Mouse (Mus musculus): ENCODE data around the gene Vstm5. TPM values are rescaled to one million over a fixed set of nuclear protein-coding genes. Genes with fewer than 3 reads are reported as not detected.

Vstm5 gene
- total and polyA plus RNA-seq, 2 experiments: 0.09 to 0.24 TPM

- WGBS: 76% methylated on average over 7 of the region's 7 CpGs
- no peak overlapping the region for H3K27ac ChIP-seq (replicated peaks; ENCODE audit: insufficient read depth, low read depth, low read length)
- no peak for DNase-seq (ENCODE audit: extremely low read depth, low read depth, low spot score)
These were observed 13.4 kb downstream of the Vstm5 start for GRCm38 (mm10) chr9:15252196-15252595.

GRCm38 (mm10) chr9:15254501-15254900, 15.7 kb downstream of the Vstm5 start:
- 77% methylated on average over 7 of the region's 7 CpGs for WGBS
- H3K27ac ChIP-seq (replicated peaks; ENCODE audit: insufficient read depth, low read depth, low read length): no peak overlapping the region
- DNase-seq (ENCODE audit: extremely low read depth, low read depth, low spot score): no peak
- H3K79me2 ChIP-seq (ENCODE audit: control insufficient read depth, insufficient read depth, low read length): no peaks in the 10 kb centered on the region
- H3K27me3 ChIP-seq (ENCODE audit: control insufficient read depth, insufficient read depth, low read length): no peaks in the 10 kb centered on the region
- H3K9ac ChIP-seq (ENCODE audit: low read depth, low read length): no peak overlapping the region
- no peaks in the 10 kb centered on the region for H3K4me1 ChIP-seq (ENCODE audit: control insufficient read depth, insufficient read depth, low read length)
- H3K4me3 ChIP-seq (ENCODE audit: insufficient read depth, low read depth, low read length): no peak overlapping the region
- no peaks in the 10 kb centered on the region for H3K36me3 ChIP-seq (ENCODE audit: control insufficient read depth, insufficient read depth, low read length)
- no peak for TF ChIP-seq POLR2A (IDR thresholded peaks at IDR 0.05; ENCODE audit: extremely low read depth, insufficient read depth, low read length)
- no peak for TF ChIP-seq CTCF (IDR thresholded peaks at IDR 0.05; ENCODE audit: low read depth, low read length)

More at GRCm38 (mm10) chr9:15252196-15252595, 13.4 kb downstream of the Vstm5 start:
- Histone ChIP-seq H3K4me3 (ENCODE audit: insufficient read depth, low read depth, low read length) (no peak overlapping the region), H3K79me2 (ENCODE audit: control insufficient read depth, insufficient read depth, low read length) (no peaks in the 10 kb centered on the region), H3K36me3 (ENCODE audit: control insufficient read depth, insufficient read depth, low read length) (no peaks in the 10 kb centered on the region), H3K27me3 (ENCODE audit: control insufficient read depth, insufficient read depth, low read length) (no peaks in the 10 kb centered on the region), H3K9ac (ENCODE audit: low read depth, low read length) (no peak overlapping the region), H3K4me1 (ENCODE audit: control insufficient read depth, insufficient read depth, low read length) (no peaks in the 10 kb centered on the region)
- TF ChIP-seq CTCF (IDR thresholded peaks at IDR 0.05; ENCODE audit: low read depth, low read length) (no peak), POLR2A (IDR thresholded peaks at IDR 0.05; ENCODE audit: extremely low read depth, insufficient read depth, low read length) (no peak)

DNA sequence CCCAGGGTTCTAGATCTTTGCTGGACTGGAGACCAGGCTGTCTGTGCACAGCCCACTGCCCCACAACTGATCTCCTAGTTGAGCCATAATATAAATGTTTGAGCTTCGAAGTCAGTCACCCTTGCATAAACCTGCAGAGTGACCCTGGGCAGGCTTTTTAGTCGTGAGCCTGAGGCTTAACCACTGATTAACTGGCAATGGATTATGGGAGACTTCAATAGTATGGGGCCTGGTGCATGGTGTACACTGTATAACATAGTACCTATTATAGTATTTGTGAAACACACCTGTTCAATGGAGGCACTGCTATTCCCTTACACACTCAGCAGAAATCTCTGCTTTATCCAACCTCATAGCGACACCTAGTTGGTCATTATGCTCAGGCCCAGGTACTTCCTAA, 17.4 kb downstream of the Vstm5 start:
- no peaks in the 10 kb centered on the region for H3K4me1 ChIP-seq (ENCODE audit: control insufficient read depth, insufficient read depth, low read length)
- no peak for TF ChIP-seq POLR2A (IDR thresholded peaks at IDR 0.05; ENCODE audit: extremely low read depth, insufficient read depth, low read length)
- no peak for TF ChIP-seq CTCF (IDR thresholded peaks at IDR 0.05; ENCODE audit: low read depth, low read length)
- no peak for DNase-seq (ENCODE audit: extremely low read depth, low read depth, low spot score)
- no peaks in the 10 kb centered on the region for H3K27me3 ChIP-seq (ENCODE audit: control insufficient read depth, insufficient read depth, low read length)
- H3K27ac ChIP-seq (replicated peaks; ENCODE audit: insufficient read depth, low read depth, low read length): no peak overlapping the region
- H3K79me2 ChIP-seq (ENCODE audit: control insufficient read depth, insufficient read depth, low read length): no peaks in the 10 kb centered on the region
- H3K36me3 ChIP-seq (ENCODE audit: control insufficient read depth, insufficient read depth, low read length): peaks cover 3% of the 10 kb centered on the region; the same call in 1 of the 2 replicates
- H3K9ac ChIP-seq (ENCODE audit: low read depth, low read length): no peak overlapping the region
- WGBS: 65% methylated on average over 3 of the region's 3 CpGs
- H3K4me3 ChIP-seq (ENCODE audit: insufficient read depth, low read depth, low read length): no peak overlapping the region

DNA sequence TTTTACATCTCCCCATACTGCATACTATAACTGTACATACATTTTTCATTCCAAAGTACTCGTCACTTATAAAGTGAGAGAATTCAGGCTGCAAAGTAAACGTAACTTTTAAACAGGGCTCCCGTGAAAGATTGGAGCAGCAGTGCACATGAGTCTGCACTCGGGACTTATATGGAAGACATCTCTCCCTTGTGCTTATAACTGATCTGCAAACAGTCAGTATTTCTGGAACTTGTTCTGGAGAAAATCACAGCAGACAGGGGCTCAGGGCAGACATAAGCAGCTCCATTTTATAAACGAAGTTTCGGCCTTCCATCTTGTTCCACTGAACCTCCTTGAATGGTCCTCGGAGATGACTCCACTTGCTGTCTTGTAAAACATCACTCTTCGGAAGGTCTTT, 23.1 kb downstream of the Vstm5 start:
- Histone ChIP-seq H3K27me3 (ENCODE audit: control insufficient read depth, insufficient read depth, low read length) (no peaks in the 10 kb centered on the region), H3K4me1 (ENCODE audit: control insufficient read depth, insufficient read depth, low read length) (no peaks in the 10 kb centered on the region), H3K4me3 (ENCODE audit: insufficient read depth, low read depth, low read length) (no peak overlapping the region), H3K9ac (ENCODE audit: low read depth, low read length) (no peak overlapping the region), H3K27ac (replicated peaks; ENCODE audit: insufficient read depth, low read depth, low read length) (no peak overlapping the region), H3K36me3 (ENCODE audit: control insufficient read depth, insufficient read depth, low read length) (peaks cover 41% of the 10 kb centered on the region), H3K79me2 (ENCODE audit: control insufficient read depth, insufficient read depth, low read length) (no peaks in the 10 kb centered on the region)
- 91% methylated on average over 8 of the region's 8 CpGs for WGBS
- TF ChIP-seq CTCF (IDR thresholded peaks at IDR 0.05; ENCODE audit: low read depth, low read length): no peak
- no peak for TF ChIP-seq POLR2A (IDR thresholded peaks at IDR 0.05; ENCODE audit: extremely low read depth, insufficient read depth, low read length)
- DNase-seq (ENCODE audit: extremely low read depth, low read depth, low spot score): no peak

- TF ChIP-seq CTCF (IDR thresholded peaks at IDR 0.05; ENCODE audit: low read depth, low read length) (no peak), POLR2A (IDR thresholded peaks at IDR 0.05; ENCODE audit: extremely low read depth, insufficient read depth, low read length) (no peak)
- Histone ChIP-seq H3K79me2 (ENCODE audit: control insufficient read depth, insufficient read depth, low read length) (no peaks in the 10 kb centered on the region), H3K27me3 (ENCODE audit: control insufficient read depth, insufficient read depth, low read length) (no peaks in the 10 kb centered on the region), H3K36me3 (ENCODE audit: control insufficient read depth, insufficient read depth, low read length) (peaks cover 54% of the 10 kb centered on the region), H3K9ac (ENCODE audit: low read depth, low read length) (no peak overlapping the region), H3K27ac (replicated peaks; ENCODE audit: insufficient read depth, low read depth, low read length) (no peak overlapping the region), H3K4me1 (ENCODE audit: control insufficient read depth, insufficient read depth, low read length) (no peaks in the 10 kb centered on the region), H3K4me3 (ENCODE audit: insufficient read depth, low read depth, low read length) (no peak overlapping the region)
- WGBS: 95% methylated on average over 10 of the region's 10 CpGs
- DNase-seq (ENCODE audit: extremely low read depth, low read depth, low spot score): no peak
These were observed 24.6 kb downstream of the Vstm5 start for GRCm38 (mm10) chr9:15263487-15263886.

GRCm38 (mm10) chr9:15273981-15274380, 35.1 kb downstream of the Vstm5 start:
- H3K79me2 ChIP-seq (ENCODE audit: control insufficient read depth, insufficient read depth, low read length): no peaks in the 10 kb centered on the region
- H3K4me1 ChIP-seq (ENCODE audit: control insufficient read depth, insufficient read depth, low read length): peaks cover 4% of the 10 kb centered on the region; the same call in 1 of the 2 replicates
- no peaks in the 10 kb centered on the region for H3K27me3 ChIP-seq (ENCODE audit: control insufficient read depth, insufficient read depth, low read length)
- H3K36me3 ChIP-seq (ENCODE audit: control insufficient read depth, insufficient read depth, low read length): peaks cover 67% of the 10 kb centered on the region
- 92% methylated on average over 2 of the region's 2 CpGs for WGBS
- DNase-seq (ENCODE audit: extremely low read depth, low read depth, low spot score): no peak
- TF ChIP-seq CTCF (IDR thresholded peaks at IDR 0.05; ENCODE audit: low read depth, low read length) (no peak), POLR2A (IDR thresholded peaks at IDR 0.05; ENCODE audit: extremely low read depth, insufficient read depth, low read length) (no peak)
- H3K9ac ChIP-seq (ENCODE audit: low read depth, low read length): no peak overlapping the region
- H3K4me3 ChIP-seq (ENCODE audit: insufficient read depth, low read depth, low read length): no peak overlapping the region
- no peak overlapping the region for H3K27ac ChIP-seq (replicated peaks; ENCODE audit: insufficient read depth, low read depth, low read length)
